Mouse (Mus musculus) lung, adult 18-20 months (tissue): Measurements from ENCODE around the gene Olfr370.
"Not testable (repeated sequence)": the region's sequence is repeated elsewhere in the genome, so short reads cannot be mapped to it uniquely, and the experiment has no call there.

Source experiments
- DNase-seq, 2 experiments: peaks; one replicate each; pipeline ENCODE4 v3.0.0; 2022; ENCODE audit warnings: mixed read lengths in 2 of 2

Olfr370 gene

GRCm38 (mm10) chr8:83535736-83536135 is at the start of gene Olfr370:
TSS of gene Olfr370 (plus strand) at chr8:83535780.
- no peak for DNase-seq

GRCm38 (mm10) chr8:83511696-83512095 is 23.9 kb upstream of the Olfr370 start:
- DNase-seq, result no peak

GRCm38 (mm10) chr8:83520432-83520831 is 15.1 kb upstream of the Olfr370 start:
- no peak for DNase-seq

GRCm38 (mm10) chr8:83520907-83521306 is 14.7 kb upstream of the Olfr370 start:
- DNase-seq, result not testable (repeated sequence)

- DNase-seq, result no peak
These were observed 14.3 kb upstream of the Olfr370 start for GRCm38 (mm10) chr8:83521310-83521709.

- DNase-seq, result no peak
These were observed 778 bp upstream of the Olfr370 start for GRCm38 (mm10) chr8:83534802-83535201.

- DNase-seq, result no peak
These were observed 27.1 kb downstream of the Olfr370 start for GRCm38 (mm10) chr8:83562669-83563068.

- DNase-seq, result no peak
These were observed 27.7 kb downstream of the Olfr370 start for GRCm38 (mm10) chr8:83563246-83563645.

- no peak for DNase-seq
These were observed 30.3 kb downstream of the Olfr370 start for GRCm38 (mm10) chr8:83565731-83566375.

- peak; percentile 94 to 95 for DNase-seq
These were observed 31.2 kb downstream of the Olfr370 start, which contains the start of gene Ndufb7 for GRCm38 (mm10) chr8:83566469-83567395. TSS of gene Ndufb7 (plus strand) at chr8:83566671.

- DNase-seq, result no peak
These were observed 32.1 kb downstream of the Olfr370 start for GRCm38 (mm10) chr8:83567668-83568067.

GRCm38 (mm10) chr8:83568128-83568527 is 32.5 kb downstream of the Olfr370 start:
- no peak for DNase-seq

GRCm38 (mm10) chr8:83568755-83569154 is 33.2 kb downstream of the Olfr370 start:
- DNase-seq, result no peak

GRCm38 (mm10) chr8:83569165-83569564 is 33.6 kb downstream of the Olfr370 start:
- DNase-seq, result no peak

- no peak for DNase-seq
These were observed 34.9 kb downstream of the Olfr370 start for GRCm38 (mm10) chr8:83570272-83571000.

GRCm38 (mm10) chr8:83571001-83571340 is 35.4 kb downstream of the Olfr370 start:
- DNase-seq, result not testable (repeated sequence)

- no peak for DNase-seq
These were observed 36.2 kb downstream of the Olfr370 start for GRCm38 (mm10) chr8:83571791-83572190.

GRCm38 (mm10) chr8:83572246-83572812 is 36.7 kb downstream of the Olfr370 start:
- no peak for DNase-seq

GRCm38 (mm10) chr8:83573140-83573875 is 37.7 kb downstream of the Olfr370 start:
- DNase-seq, result no peak

- no peak for DNase-seq
These were observed 39.2 kb downstream of the Olfr370 start for GRCm38 (mm10) chr8:83574631-83575315.
